Mouse (Mus musculus) frontal cortex, postnatal 14 days (tissue): ENCODE results near the gene Pum2.

Experiments used
- DNase-seq, 2 experiments: peaks; one replicate each; pipeline ENCODE4 v3.0.0; 2022; ENCODE audit warnings: low spot score in 2 of 2

The Pum2 gene

GRCm38 (mm10) chr12:8793410-8794051 is 119.6 kb downstream of the Pum2 start:
- no peak for DNase-seq

DNA sequence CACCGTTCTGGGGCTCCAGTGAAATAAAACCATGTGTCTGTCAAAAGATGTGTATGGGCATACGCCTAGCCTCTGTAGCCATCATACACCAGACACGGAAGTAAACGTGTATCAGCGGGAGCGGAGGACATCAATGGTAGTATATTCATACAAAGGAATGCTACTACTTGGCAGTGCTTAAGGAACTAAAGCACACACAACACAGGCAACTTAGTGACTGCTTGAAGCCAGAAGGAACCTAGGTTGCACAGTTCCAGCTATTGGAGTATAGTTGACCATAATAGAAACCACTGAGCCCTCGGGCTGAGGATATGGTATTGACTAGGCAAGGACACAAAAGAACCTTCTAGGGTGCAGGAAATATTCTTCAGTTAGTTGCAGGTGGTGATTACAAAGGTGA is 124.0 kb downstream of the Pum2 start:
- DNase-seq, result no peak

- DNase-seq, result no peak
Observed at GRCm38 (mm10) chr12:8798486-8799020, 124.6 kb downstream of the Pum2 start.
